Mouse (Mus musculus): ENCODE measurements at regions not wholly inside any gene's neighbourhood (a gene's known extent, or its start where the extent isn't known, plus 50 kb on each side); places are given as distances from the start of the nearest gene placed in this dataset.

GRCm38 (mm10) chr2:146722351-146723025, 133.2 kb upstream of the Kiz start:
- no peak for ATAC-seq (replicated peaks; ENCODE audit: low read depth, poor library complexity, severe bottlenecking)

GRCm38 (mm10) chr2:146723172-146723571, 132.5 kb upstream of the Kiz start:
- ATAC-seq (replicated peaks; ENCODE audit: low read depth, poor library complexity, severe bottlenecking) = no peak

- ATAC-seq (replicated peaks; ENCODE audit: low read depth, poor library complexity, severe bottlenecking) = no peak
Measured at GRCm38 (mm10) chr2:146723671-146724070, 132.0 kb upstream of the Kiz start.

GRCm38 (mm10) chr2:146724142-146724679, 131.5 kb upstream of the Kiz start:
- ATAC-seq (replicated peaks; ENCODE audit: low read depth, poor library complexity, severe bottlenecking) = no peak

- ATAC-seq (replicated peaks; ENCODE audit: low read depth, poor library complexity, severe bottlenecking) = no peak
Measured at GRCm38 (mm10) chr2:146724924-146725555, 130.6 kb upstream of the Kiz start.

GRCm38 (mm10) chr2:146728693-146729092, 127.0 kb upstream of the Kiz start:
- ATAC-seq (replicated peaks; ENCODE audit: low read depth, poor library complexity, severe bottlenecking) = peak; percentile 67

- no peak for ATAC-seq (replicated peaks; ENCODE audit: low read depth, poor library complexity, severe bottlenecking)
Measured at GRCm38 (mm10) chr2:146731081-146731480, 124.6 kb upstream of the Kiz start.

- ATAC-seq (replicated peaks; ENCODE audit: low read depth, poor library complexity, severe bottlenecking) = peak; percentile 85
Measured at GRCm38 (mm10) chr2:146732891-146733290, 122.8 kb upstream of the Kiz start.

GRCm38 (mm10) chr2:146744396-146744795, 111.3 kb upstream of the Kiz start:
- ATAC-seq (replicated peaks; ENCODE audit: low read depth, poor library complexity, severe bottlenecking) = no peak

GRCm38 (mm10) chr2:146745012-146745682, 110.5 kb upstream of the Kiz start:
- no peak for ATAC-seq (replicated peaks; ENCODE audit: low read depth, poor library complexity, severe bottlenecking)

- ATAC-seq (replicated peaks; ENCODE audit: low read depth, poor library complexity, severe bottlenecking) = no peak
Measured at GRCm38 (mm10) chr2:146745683-146746047, 110.0 kb upstream of the Kiz start.

GRCm38 (mm10) chr2:146753988-146754387, 101.7 kb upstream of the Kiz start:
- ATAC-seq (replicated peaks; ENCODE audit: low read depth, poor library complexity, severe bottlenecking) = no peak

- ATAC-seq (replicated peaks; ENCODE audit: low read depth, poor library complexity, severe bottlenecking) = no peak
Measured at GRCm38 (mm10) chr2:146763522-146764144, 92.0 kb upstream of the Kiz start.

- no peak for ATAC-seq (replicated peaks; ENCODE audit: low read depth, poor library complexity, severe bottlenecking)
Measured at GRCm38 (mm10) chr2:146764313-146765255, 91.1 kb upstream of the Kiz start.

- no peak for ATAC-seq (replicated peaks; ENCODE audit: low read depth, poor library complexity, severe bottlenecking)
Measured at GRCm38 (mm10) chr2:146774876-146775275, 80.8 kb upstream of the Kiz start.

- no peak for ATAC-seq (replicated peaks; ENCODE audit: low read depth, poor library complexity, severe bottlenecking)
Measured at GRCm38 (mm10) chr2:146787132-146787810, 68.4 kb upstream of the Kiz start.

GRCm38 (mm10) chr2:146787811-146788455, 67.7 kb upstream of the Kiz start:
- ATAC-seq (replicated peaks; ENCODE audit: low read depth, poor library complexity, severe bottlenecking) = no peak

GRCm38 (mm10) chr2:146792844-146793420, 62.7 kb upstream of the Kiz start:
- no peak for ATAC-seq (replicated peaks; ENCODE audit: low read depth, poor library complexity, severe bottlenecking)

All from common myeloid progenitor, adult 5-6 weeks (primary cell).